ENCODE assay signal across 8 mouse cellular contexts in the genomic region with DNA sequence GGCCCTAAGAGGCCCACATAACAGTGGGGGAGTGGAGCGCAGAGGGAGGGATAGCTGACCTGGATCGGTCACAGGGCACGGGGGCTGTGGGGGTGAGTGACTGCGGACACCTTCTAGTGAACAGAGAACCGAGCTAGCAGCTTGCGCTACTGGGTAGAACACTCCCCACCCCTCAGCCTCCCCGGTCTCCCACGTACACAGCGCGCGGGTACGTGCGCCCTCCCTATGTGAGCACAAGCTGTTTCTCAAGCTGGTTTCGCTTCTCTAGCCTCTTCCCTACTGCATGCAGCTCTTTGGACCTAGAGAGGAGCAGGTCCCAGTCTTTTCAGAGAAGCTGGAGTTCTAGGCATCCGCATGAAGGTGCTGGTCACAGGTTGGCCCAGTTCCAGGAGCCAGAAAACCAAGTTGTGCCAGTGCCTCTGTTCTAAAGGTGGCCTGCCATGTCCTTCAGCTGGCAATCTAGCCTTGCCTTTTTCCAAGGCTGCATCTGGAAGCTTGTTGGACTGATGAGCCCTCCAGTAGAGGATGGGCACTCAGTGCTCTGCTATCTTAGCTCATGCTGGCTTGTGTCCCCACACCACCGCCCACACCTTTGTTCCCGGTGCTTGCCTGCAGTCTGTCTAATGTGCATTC. TPM values are rescaled to one million over a fixed set of nuclear protein-coding genes. Genes with fewer than 3 reads are reported as not detected.
A peak's percentile ranks its signal among the peaks of the same experiment; 100 is the strongest.
DNase-seq lines count a peak whose midpoint lies in the region; ATAC-seq and TF ChIP-seq lines count a peak whose summit lies in the region.

No protein-coding gene starts in this region.

- peak; percentile 29 for ATAC-seq in intestine, embryonic 14.5 days (replicated peaks; ENCODE audit: low FRiP score, low TSS enrichment, low read depth)

- H3K9ac ChIP-seq in intestine, embryonic 14.5 days (ENCODE audit: low read length): peak overlapping the region; percentile 100

- peaks cover 29% of the 10 kb centered on the region for H3K36me3 ChIP-seq in intestine, embryonic 14.5 days (ENCODE audit: control insufficient read depth, insufficient read depth, low read length)
- H3K36me3 ChIP-seq in macrophage (ENCODE audit: inconsistent target): peaks cover 22% of the 10 kb centered on the region

- peak; percentile 85 for DNase-seq in ZHBTc4 (ENCODE audit: low read depth, low spot score)
- peak; percentile 61 for DNase-seq in gastrocnemius, postnatal 14 days
- DNase-seq in intestine, embryonic 14.5 days (ENCODE audit: low spot score): no peak
- DNase-seq in left cerebral cortex, adult 9 months (ENCODE audit: low spot score in 2 of 2): peak; percentile 74 to 86
- peak; percentile 87 for DNase-seq in right cerebral cortex, postnatal 25 days
- DNase-seq in yolk sac, embryonic 10.5 days (ENCODE audit: low spot score): peak; percentile 31

- H3K4me2 ChIP-seq in intestine, embryonic 14.5 days (ENCODE audit: low read length): peak overlapping the region; percentile 90

- peak overlapping the region; percentile 48 for H3K4me3 ChIP-seq in cortical plate, adult 2 months (ENCODE audit: insufficient read depth, low read length)
- H3K4me3 ChIP-seq in intestine, embryonic 14.5 days (ENCODE audit: low read depth, low read length): peak overlapping the region; percentile 98
- peak overlapping the region; percentile 73 for H3K4me3 ChIP-seq in macrophage (ENCODE audit: inconsistent target)

- TF ChIP-seq POLR2A in cortical plate, adult 2 months (IDR thresholded peaks at IDR 0.05; ENCODE audit: extremely low read depth, insufficient read depth, low read length): peak; percentile 66

- H3K9me3 ChIP-seq in intestine, embryonic 14.5 days (ENCODE audit: control insufficient read depth, low read length): no peaks in the 10 kb centered on the region

- WGBS in intestine, embryonic 14.5 days: 5% methylated on average over 17 of the region's 17 CpGs
- WGBS in macrophage (ENCODE audit: missing documents): 4% methylated on average over 17 of the region's 17 CpGs

- no peak for TF ChIP-seq CTCF in cortical plate, adult 2 months (IDR thresholded peaks at IDR 0.05; ENCODE audit: extremely low read depth, insufficient read depth, low read length)

- intact Hi-C loops in gastrocnemius, postnatal 14 days (cut with DNase I; ENCODE audit: low total_unique reads): no loop called here

- peaks cover 4% of the 10 kb centered on the region; the same call in 1 of the 2 replicates for H3K4me1 ChIP-seq in cortical plate, adult 2 months (ENCODE audit: control insufficient read depth, insufficient read depth, low read length)
- H3K4me1 ChIP-seq in intestine, embryonic 14.5 days (replicated peaks; ENCODE audit: control insufficient read depth, insufficient read depth, low read length): peaks cover 20% of the 10 kb centered on the region

- no peaks in the 10 kb centered on the region for H3K27me3 ChIP-seq in intestine, embryonic 14.5 days (replicated peaks; ENCODE audit: control insufficient read depth, insufficient read depth, low read length)

- peak overlapping the region; percentile 97 for H3K27ac ChIP-seq in cortical plate, adult 2 months (ENCODE audit: insufficient read depth, low read length)
- H3K27ac ChIP-seq in intestine, embryonic 14.5 days (ENCODE audit: low read depth): peak overlapping the region; percentile 98
- H3K27ac ChIP-seq in macrophage: peak overlapping the region; percentile 94

- H3K79me2 ChIP-seq in macrophage (ENCODE audit: inconsistent target): peaks cover 37% of the 10 kb centered on the region

RNA-seq across cellular contexts. Expression of gene Hsp90ab1, which starts 1.2 kb away (rescaled TPM):
- 980 and 997 TPM in 2 replicates for polyA plus RNA-seq in cortical plate, adult 2 months (2012; rRNA removed)
- total RNA-seq in gastrocnemius, postnatal 14 days (2021): 100 to 1,000 TPM; 735 to 778 TPM
- 1,628 and 1,680 TPM in 2 replicates for polyA plus RNA-seq in intestine, embryonic 14.5 days (2014; fragmentation: Nextera tagmentation; extraction: Ambion mirVana)
- 100 to 1,000 TPM in 24 of 26 experiments, 10 to 100 TPM in 2; 75.3 to 326 (median 157) TPM for total RNA-seq in macrophage (2018; cell fraction: chromatin; rRNA removed)
- total RNA-seq in macrophage (2018; cell fraction: cytosol; rRNA removed): 1,000 to 10,000 TPM in 1 of 26 experiments, 100 to 1,000 TPM in 25; 478 to 1,021 (median 622) TPM
- total RNA-seq in macrophage (2018; cell fraction: nucleus; rRNA removed): 100 to 1,000 TPM; 134 to 740 (median 322) TPM
- 519 to 1,022 TPM (median 909 TPM) in 3 replicates for polyA plus RNA-seq in macrophage (2018)

RNA-seq across cellular contexts. Expression of gene Slc35b2, which starts 10.6 kb away (rescaled TPM):
- 52.4 and 52.6 TPM in 2 replicates for polyA plus RNA-seq in cortical plate, adult 2 months (2012; rRNA removed)
- 10 to 100 TPM; 25.6 to 28.6 TPM for total RNA-seq in gastrocnemius, postnatal 14 days (2021)
- 136 and 146 TPM in 2 replicates for polyA plus RNA-seq in intestine, embryonic 14.5 days (2014; fragmentation: Nextera tagmentation; extraction: Ambion mirVana)
- total RNA-seq in macrophage (2018; cell fraction: chromatin; rRNA removed): 100 to 1,000 TPM in 12 of 26 experiments, 10 to 100 TPM in 14; 21.2 to 410 (median 74.1) TPM
- 10 to 100 TPM; 41.0 to 71.6 (median 56.5) TPM for total RNA-seq in macrophage (2018; cell fraction: cytosol; rRNA removed)
- 100 to 1,000 TPM in 13 of 26 experiments, 10 to 100 TPM in 13; 49.8 to 383 (median 91.4) TPM for total RNA-seq in macrophage (2018; cell fraction: nucleus; rRNA removed)
- polyA plus RNA-seq in macrophage (2018): 41.2 to 72.8 TPM (median 58.2 TPM) in 3 replicates

RNA-seq across cellular contexts. Expression of gene Nfkbie, which starts 18.7 kb away (rescaled TPM):
- polyA plus RNA-seq in cortical plate, adult 2 months (2012; rRNA removed): 2.1 and 2.3 TPM in 2 replicates
- 1 to 10 TPM; 1.1 to 1.4 TPM for total RNA-seq in gastrocnemius, postnatal 14 days (2021)
- polyA plus RNA-seq in intestine, embryonic 14.5 days (2014; fragmentation: Nextera tagmentation; extraction: Ambion mirVana): 3.7 and 4.0 TPM in 2 replicates
- total RNA-seq in macrophage (2018; cell fraction: chromatin; rRNA removed): 100 to 1,000 TPM in 18 of 26 experiments, 10 to 100 TPM in 8; 11.3 to 677 (median 279) TPM
- 100 to 1,000 TPM in 8 of 26 experiments, 10 to 100 TPM in 16, 1 to 10 TPM in 2; 7.9 to 269 (median 43.5) TPM for total RNA-seq in macrophage (2018; cell fraction: cytosol; rRNA removed)
- total RNA-seq in macrophage (2018; cell fraction: nucleus; rRNA removed): 100 to 1,000 TPM in 19 of 26 experiments, 10 to 100 TPM in 6, 1 to 10 TPM in 1; 9.8 to 645 (median 296) TPM
- polyA plus RNA-seq in macrophage (2018): 5.5 to 11.3 TPM (median 9.9 TPM) in 3 replicates

RNA-seq across cellular contexts. Expression of gene Tmem151b, which starts 24.8 kb away (rescaled TPM):
- 85.7 and 94.1 TPM in 2 replicates for polyA plus RNA-seq in cortical plate, adult 2 months (2012; rRNA removed)
- under 1 TPM in 1 of 2 experiments, not detected in 1; 0.06 TPM for total RNA-seq in gastrocnemius, postnatal 14 days (2021)
- polyA plus RNA-seq in intestine, embryonic 14.5 days (2014; fragmentation: Nextera tagmentation; extraction: Ambion mirVana): 2.1 and 2.3 TPM in 2 replicates
- total RNA-seq in macrophage (2018; cell fraction: chromatin; rRNA removed): under 1 TPM in 2 of 26 experiments, not detected in 24; 0.13 to 0.20 TPM
- total RNA-seq in macrophage (2018; cell fraction: cytosol; rRNA removed): not detected
- total RNA-seq in macrophage (2018; cell fraction: nucleus; rRNA removed): under 1 TPM in 2 of 26 experiments, not detected in 24; 0.12 to 0.20 TPM
- 0.03 TPM in 1 of 3 replicates, not detected in the others for polyA plus RNA-seq in macrophage (2018)

RNA-seq across cellular contexts. Expression of gene Slc29a1, which starts 25.2 kb away (rescaled TPM):
- polyA plus RNA-seq in cortical plate, adult 2 months (2012; rRNA removed): 35.9 and 37.6 TPM in 2 replicates
- 10 to 100 TPM; 59.2 to 71.6 TPM for total RNA-seq in gastrocnemius, postnatal 14 days (2021)
- 79.7 and 82.7 TPM in 2 replicates for polyA plus RNA-seq in intestine, embryonic 14.5 days (2014; fragmentation: Nextera tagmentation; extraction: Ambion mirVana)
- total RNA-seq in macrophage (2018; cell fraction: chromatin; rRNA removed): 100 to 1,000 TPM in 1 of 26 experiments, 10 to 100 TPM in 25; 14.6 to 121 (median 42.6) TPM
- 10 to 100 TPM; 33.8 to 79.3 (median 46.1) TPM for total RNA-seq in macrophage (2018; cell fraction: cytosol; rRNA removed)
- total RNA-seq in macrophage (2018; cell fraction: nucleus; rRNA removed): 100 to 1,000 TPM in 2 of 26 experiments, 10 to 100 TPM in 24; 34.5 to 101 (median 54.4) TPM
- polyA plus RNA-seq in macrophage (2018): 69.7 to 95.8 TPM (median 74.1 TPM) in 3 replicates

Comparison
In these comparisons a context has a peak if more than half of its experiments do, and no peak if none do; other contexts are left out.
1. H3K4me3 ChIP-seq: peak in every context shown above with its lines; median percentile 98 in intestine, embryonic 14.5 days; 73 in macrophage; 48 in cortical plate, adult 2 months.